Mouse (Mus musculus) lung, postnatal 0 days (tissue): ENCODE measurements around the gene Akap5.

Source experiments
- CTCF ChIP-seq: IDR thresholded peaks from 2 replicates; pipeline ENCODE4 v1.5.1; 2016; ENCODE audit warnings: antibody characterized with exemption, mild to moderate bottlenecking
- EP300 ChIP-seq: IDR thresholded peaks from 2 replicates; pipeline ENCODE4 v1.6.1; 2016; ENCODE audit warnings: antibody characterized with exemption, mild to moderate bottlenecking, control low read depth

GRCm38 (mm10) chr12:76300367-76300766 lies 24.3 kb upstream of the Akap5 start:
- TF ChIP-seq CTCF (no peak), EP300 (no peak)
